Mouse (Mus musculus): ENCODE data around the gene Ms4a12.
"Not testable (repeated sequence)": the region's sequence is repeated elsewhere in the genome, so short reads cannot be mapped to it uniquely, and the experiment has no call there.

The Ms4a12 gene

GRCm38 (mm10) chr19:11232348-11232747 is at the start of gene Ms4a12:
Gene Ms4a12 (minus strand): TSS chr19:11232448.
- DNase-seq (ENCODE audit: low spot score in 2 of 2) = no peak

GRCm38 (mm10) chr19:11280223-11280622 is 48.0 kb upstream of the Ms4a12 start:
- DNase-seq (ENCODE audit: low spot score in 2 of 2) = no peak

- DNase-seq (ENCODE audit: low spot score in 2 of 2) = no peak
These were observed 44.2 kb upstream of the Ms4a12 start for GRCm38 (mm10) chr19:11276431-11276830.

GRCm38 (mm10) chr19:11266956-11267355 is 34.7 kb upstream of the Ms4a12 start:
- no peak for DNase-seq (ENCODE audit: low spot score in 2 of 2)

GRCm38 (mm10) chr19:11266052-11266845 is 34.0 kb upstream of the Ms4a12 start, which contains the start of gene Ms4a1:
Gene Ms4a1 (minus strand): TSS chr19:11266241.
- DNase-seq (ENCODE audit: low spot score in 2 of 2) = peak in 1 of 2 experiments; percentile 32

GRCm38 (mm10) chr19:11264602-11265185 is 32.4 kb upstream of the Ms4a12 start:
- no peak for DNase-seq (ENCODE audit: low spot score in 2 of 2)

GRCm38 (mm10) chr19:11263549-11263948 is 31.3 kb upstream of the Ms4a12 start:
- no peak for DNase-seq (ENCODE audit: low spot score in 2 of 2)

- not testable (repeated sequence) for DNase-seq (ENCODE audit: low spot score in 2 of 2)
These were observed 30.7 kb upstream of the Ms4a12 start for GRCm38 (mm10) chr19:11262932-11263331.

GRCm38 (mm10) chr19:11261522-11261921 is 29.3 kb upstream of the Ms4a12 start:
- no peak for DNase-seq (ENCODE audit: low spot score in 2 of 2)

- no peak for DNase-seq (ENCODE audit: low spot score in 2 of 2)
These were observed 12.0 kb upstream of the Ms4a12 start for GRCm38 (mm10) chr19:11244230-11244629.

- no peak for DNase-seq (ENCODE audit: low spot score in 2 of 2)
These were observed 10.3 kb upstream of the Ms4a12 start for GRCm38 (mm10) chr19:11242560-11242959.

GRCm38 (mm10) chr19:11235820-11236219 is 3.6 kb upstream of the Ms4a12 start:
- no peak for DNase-seq (ENCODE audit: low spot score in 2 of 2)

- DNase-seq (ENCODE audit: low spot score in 2 of 2) = no peak
These were observed 2.9 kb upstream of the Ms4a12 start for GRCm38 (mm10) chr19:11234921-11235735.

GRCm38 (mm10) chr19:11234244-11234643 is 2.0 kb upstream of the Ms4a12 start:
- DNase-seq (ENCODE audit: low spot score in 2 of 2) = no peak

- DNase-seq (ENCODE audit: low spot score in 2 of 2) = no peak
These were observed 35.7 kb downstream of the Ms4a12 start, which contains the start of gene Ms4a13 for GRCm38 (mm10) chr19:11196546-11196945. Gene Ms4a13 (minus strand): TSS chr19:11196737.

- DNase-seq (ENCODE audit: low spot score in 2 of 2) = no peak
These were observed 39.7 kb downstream of the Ms4a12 start for GRCm38 (mm10) chr19:11192552-11192951.

DNA sequence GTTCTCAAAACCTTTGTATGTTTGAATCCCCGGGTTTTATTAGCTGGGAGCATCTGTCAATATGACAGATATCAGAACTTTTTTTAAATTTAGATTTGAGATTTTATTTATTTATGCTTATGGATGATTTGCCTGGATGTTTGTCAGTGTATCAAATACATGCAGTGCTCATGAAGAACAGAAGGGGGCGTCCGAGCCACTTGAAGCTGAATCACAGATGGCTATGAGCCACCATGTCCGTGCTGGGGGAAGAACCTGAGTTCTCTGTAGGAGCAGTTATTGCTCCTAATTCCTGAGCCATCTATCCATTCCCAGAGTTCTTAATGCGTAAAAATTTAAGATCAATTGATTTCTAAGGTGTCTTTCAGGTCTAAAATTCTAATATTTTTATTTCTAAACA is 48.1 kb downstream of the Ms4a12 start:
- peak; percentile 14 to 50 for DNase-seq (ENCODE audit: low spot score in 2 of 2)

- DNase-seq (ENCODE audit: low spot score in 2 of 2) = no peak
These were observed 54.8 kb downstream of the Ms4a12 start for GRCm38 (mm10) chr19:11177464-11177863.

- peak; percentile 25 to 26 for DNase-seq (ENCODE audit: low spot score in 2 of 2)
These were observed 67.1 kb downstream of the Ms4a12 start, which contains the start of gene 1700025F22Rik for GRCm38 (mm10) chr19:11165172-11165571. Gene 1700025F22Rik (minus strand): TSS chr19:11165320.
